Mouse (Mus musculus) liver, embryonic 14.5 days (tissue): Measurements from ENCODE around the gene Aldh1b1.

Experiments used
- CTCF ChIP-seq: IDR thresholded peaks from 2 replicates; pipeline ENCODE4 v1.5.1; 2016; ENCODE audit warnings: antibody characterized with exemption, low read depth, control low read depth
- EP300 ChIP-seq: IDR thresholded peaks from 2 replicates; pipeline ENCODE4 v1.6.1; 2016; ENCODE audit warnings: antibody characterized with exemption, low read depth

GRCm38 (mm10) chr4:45808034-45808433, 9.2 kb downstream of the Aldh1b1 start:
- TF ChIP-seq EP300: no peak
- TF ChIP-seq CTCF: no peak
